Mouse (Mus musculus): ENCODE measurements around the gene Eepd1. TPM values are rescaled to one million over a fixed set of nuclear protein-coding genes. Genes with fewer than 3 reads are reported as not detected.

Gene Eepd1
- 2.1 TPM for total RNA-seq (2023)

DNA sequence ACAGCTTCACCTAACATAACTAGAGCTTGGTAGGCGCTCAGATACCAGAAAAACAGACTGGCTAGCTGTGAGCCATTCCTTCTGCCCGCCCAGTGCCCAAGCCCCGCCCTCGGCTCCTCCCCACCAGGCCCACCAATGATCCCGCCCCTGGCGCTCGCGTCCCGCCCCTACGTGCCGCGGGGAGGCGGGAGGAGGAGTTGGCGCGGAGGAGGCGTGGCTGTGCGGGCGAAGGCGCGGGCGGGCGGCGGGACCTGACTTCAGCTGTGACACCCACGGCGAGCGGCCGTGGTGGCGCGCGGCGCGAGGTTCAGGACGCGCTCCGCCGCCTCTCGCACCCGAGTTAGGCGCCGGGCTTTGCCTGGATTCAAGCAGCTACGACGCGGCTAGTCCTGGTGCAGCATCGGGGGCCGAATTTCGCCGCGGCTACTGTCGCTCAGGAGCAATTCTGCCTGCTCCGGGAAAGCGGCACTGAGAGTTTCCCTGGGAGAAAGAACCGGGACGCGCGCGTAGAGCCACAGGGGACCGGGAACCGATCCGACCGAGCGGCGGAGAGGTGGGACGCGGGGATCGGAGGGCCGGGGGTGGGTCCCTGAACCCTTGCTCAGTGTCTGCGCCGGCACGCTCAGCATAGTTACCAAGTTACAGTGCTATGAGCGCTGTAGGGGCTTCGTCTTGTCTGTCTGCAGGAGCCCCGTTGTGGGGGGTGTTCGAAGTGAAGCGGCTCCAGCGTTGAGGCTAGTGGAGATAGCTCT is at the start of gene Eepd1:
TSS of gene Eepd1 (plus strand) at position 204 of the 752 bp plus-strand sequence.

Other genes with a start within 250 kb of the Eepd1 start
- 161 TPM for gene Sept7, start 229.1 kb upstream of the Eepd1 start, total RNA-seq (2023)